Mouse (Mus musculus): Measurements from ENCODE around the gene Bglap.
"Not testable (repeated sequence)": the region's sequence is repeated elsewhere in the genome, so short reads cannot be mapped to it uniquely, and the experiment has no call there.

The Bglap gene

DNA sequence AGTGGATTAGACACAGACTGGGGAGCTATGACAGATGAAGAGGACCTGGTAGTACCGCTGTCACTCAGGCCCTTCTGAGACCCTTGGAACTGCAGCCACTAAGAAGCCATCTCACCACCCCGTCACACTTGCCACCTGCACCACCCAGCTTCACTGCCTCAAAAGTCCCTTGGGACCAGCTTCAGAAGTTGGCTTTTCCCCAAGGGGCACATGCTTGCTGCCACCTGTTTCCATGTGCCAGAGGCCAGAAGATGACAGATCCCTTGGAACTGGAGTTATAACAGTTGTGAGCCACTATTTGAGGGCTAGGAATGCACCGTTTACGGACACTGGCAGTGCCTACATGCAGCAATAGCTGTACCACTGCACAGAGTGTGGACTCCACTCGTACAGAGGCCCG is 11.0 kb upstream of the Bglap start:
- peak; percentile 73 for DNase-seq (ENCODE audit: low read depth, low spot score)

DNA sequence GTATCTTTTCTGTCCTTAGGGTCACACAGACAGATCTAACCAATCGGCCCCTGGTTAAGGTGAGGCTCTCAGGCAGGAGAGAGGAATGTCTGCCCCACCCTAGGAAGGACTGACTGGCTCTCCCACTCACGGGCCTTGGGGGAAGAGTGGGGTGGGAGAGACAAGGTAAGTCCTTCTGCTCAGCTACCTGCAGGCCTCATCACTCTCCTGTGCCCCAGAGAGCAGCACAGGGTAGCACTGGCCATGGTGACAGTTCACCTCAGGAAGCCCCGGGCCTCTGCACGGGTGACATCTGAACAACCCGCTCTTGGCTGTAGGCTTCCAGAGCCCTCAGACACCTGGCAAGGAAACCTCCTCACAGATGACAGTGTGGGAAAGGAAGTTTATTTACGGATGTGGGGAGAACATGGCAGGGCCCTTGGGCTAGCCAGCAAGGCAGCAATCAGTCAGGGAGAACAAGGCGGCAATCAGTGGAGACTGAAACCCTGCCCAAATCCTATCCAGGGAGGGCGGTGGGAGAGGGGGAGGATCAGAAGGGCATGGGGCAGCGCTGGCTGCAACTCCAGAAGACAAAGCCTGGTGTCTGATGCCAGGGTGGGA is 9.6 kb upstream of the Bglap start:
- no peak for DNase-seq (ENCODE audit: low read depth, low spot score)

DNA sequence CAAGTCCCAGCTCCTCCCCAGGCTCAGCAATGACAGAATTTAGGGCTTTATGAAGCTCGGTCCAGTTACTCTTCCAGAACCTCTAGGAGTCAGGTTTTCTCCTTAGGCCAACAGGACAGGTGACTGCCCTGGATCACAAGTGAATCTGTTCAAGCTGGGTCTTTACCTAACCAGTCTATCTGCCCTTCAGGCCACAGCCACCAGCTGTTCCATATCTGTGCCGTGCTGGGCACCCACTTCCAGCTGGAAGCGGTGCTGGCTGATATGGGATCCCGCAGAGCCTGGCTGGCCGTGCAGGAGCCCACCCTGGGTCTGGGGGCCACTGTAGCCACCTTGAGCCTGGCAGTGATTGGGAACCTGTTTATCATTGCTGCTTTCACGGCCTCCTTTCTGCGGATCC is 1.9 kb downstream of the Bglap start:
- DNase-seq (ENCODE audit: low read depth, low spot score) = not testable (repeated sequence)

DNA sequence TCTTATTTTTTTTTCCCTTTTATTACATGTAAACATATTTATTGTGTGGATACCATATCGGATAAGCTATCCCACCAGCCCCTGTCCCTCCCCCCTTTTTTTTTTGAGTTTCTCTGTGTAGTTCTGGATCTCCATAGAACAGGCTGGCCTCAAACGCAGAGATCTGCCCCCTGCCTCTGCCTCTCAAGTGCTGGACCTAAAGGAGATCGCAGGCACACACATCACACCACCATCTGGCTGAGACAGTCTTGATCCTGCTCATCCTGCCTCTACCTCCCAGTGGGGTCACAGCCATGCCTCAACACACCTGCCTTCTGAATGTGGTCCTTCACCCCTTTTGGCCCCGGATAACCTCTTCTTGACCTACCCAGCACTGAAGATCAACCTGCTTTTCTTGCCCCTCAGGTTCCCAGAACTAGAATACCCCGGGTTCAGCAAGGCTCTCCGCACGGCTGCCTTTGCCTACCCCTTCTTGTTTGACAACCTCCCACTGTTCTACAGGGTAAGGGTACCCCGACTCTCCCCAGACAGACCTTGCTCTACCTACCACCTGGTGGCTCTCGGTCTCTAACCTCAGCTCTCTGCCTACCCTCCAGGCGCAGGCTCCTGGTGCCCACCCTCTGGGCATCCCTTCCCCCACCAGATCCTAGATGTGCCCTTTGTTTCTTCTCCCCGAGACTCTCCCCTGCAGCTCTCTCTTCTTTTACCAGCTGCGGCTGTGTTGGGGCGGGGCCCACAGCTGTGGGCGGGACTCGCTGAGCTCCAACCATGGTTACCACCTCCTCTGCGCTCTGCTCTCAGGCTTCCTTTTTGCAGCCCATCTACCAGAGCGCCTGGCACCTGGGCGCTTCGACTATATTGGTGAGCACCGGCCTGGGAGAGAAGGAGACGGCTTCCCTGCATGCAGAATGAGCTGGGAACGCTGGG is 2.6 kb downstream of the Bglap start:
- DNase-seq (ENCODE audit: low read depth, low spot score) = peak; percentile 86

DNA sequence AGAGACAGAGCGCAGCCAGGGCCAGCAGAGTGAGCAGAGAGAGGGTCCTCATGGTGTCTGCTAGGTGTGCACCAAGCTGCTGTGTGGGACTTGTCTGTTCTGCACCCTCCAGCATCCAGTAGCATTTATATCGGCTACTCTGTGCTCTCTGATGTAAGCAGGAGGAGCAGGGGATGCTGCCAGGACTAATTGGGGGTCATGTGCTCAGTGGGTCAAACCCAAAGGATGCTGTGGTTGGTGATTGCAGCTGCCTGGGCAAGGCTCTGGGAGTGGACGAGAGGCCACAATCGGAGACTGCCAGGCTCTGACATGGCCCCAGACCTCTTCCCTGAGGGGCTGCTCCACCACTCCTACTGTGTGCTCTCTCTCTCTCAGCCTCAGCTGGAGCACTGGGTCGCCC is 5.7 kb downstream of the Bglap start, which contains the start of gene Bglap2:
Bglap2 (minus strand) TSS at position 101 of the 400 bp plus-strand sequence.
- not testable (repeated sequence) for DNase-seq (ENCODE audit: low read depth, low spot score)

DNA sequence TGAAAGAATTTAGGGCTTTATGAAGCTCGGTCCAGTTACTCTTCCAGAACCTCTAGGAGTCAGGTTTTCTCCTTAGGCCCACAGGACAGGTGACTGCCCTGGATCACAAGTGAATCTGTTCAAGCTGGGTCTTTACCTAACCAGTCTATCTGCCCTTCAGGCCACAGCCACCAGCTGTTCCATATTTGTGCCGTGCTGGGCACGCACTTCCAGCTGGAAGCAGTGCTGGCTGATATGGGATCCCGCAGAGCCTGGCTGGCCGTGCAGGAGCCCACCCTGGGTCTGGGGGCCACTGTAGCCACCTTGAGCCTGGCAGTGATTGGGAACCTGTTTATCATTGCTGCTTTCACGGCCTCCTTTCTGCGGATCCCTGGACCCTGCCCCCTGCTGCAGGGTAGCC is 7.6 kb downstream of the Bglap start:
- DNase-seq (ENCODE audit: low read depth, low spot score) = not testable (repeated sequence)

DNA sequence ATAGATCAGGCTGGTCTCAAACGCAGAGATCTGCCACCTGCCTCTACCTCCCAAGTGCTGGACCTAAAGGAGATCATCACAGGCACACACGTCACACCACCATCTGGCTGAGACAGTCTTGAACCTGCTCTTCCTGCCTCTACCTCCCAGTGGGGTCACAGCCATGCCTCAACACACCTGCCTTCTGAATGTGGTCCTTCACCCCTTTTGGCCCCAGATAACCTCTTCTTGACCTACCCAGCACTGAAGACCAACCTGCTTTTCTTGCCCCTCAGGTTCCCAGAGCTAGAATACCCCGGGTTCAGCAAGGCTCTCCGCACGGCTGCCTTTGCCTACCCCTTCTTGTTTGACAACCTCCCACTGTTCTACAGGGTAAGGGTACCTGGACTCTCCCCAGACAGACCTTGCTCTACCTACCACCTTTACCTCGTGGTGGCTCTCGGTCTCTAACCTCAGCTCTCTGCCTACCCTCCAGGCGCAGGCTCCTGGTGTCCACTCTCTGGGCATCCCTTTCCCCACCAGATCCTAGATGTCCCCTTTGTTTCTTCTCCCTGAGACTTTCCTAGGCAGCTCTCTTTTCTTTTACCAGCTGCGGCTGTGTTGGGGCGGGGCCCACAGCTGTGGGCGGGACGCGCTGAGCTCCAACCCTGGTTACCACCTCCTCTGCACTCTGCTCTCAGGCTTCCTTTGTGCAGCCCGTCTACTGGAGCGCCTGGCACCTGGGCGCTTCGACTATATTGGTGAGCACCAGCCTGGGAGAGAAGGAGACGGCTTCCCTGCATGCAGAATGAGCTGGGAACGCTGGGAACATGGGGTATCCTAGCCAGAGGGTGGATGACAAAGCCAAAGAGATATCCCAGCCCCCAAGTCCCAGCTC is 8.3 kb downstream of the Bglap start:
- DNase-seq (ENCODE audit: low read depth, low spot score) = peak; percentile 68

DNA sequence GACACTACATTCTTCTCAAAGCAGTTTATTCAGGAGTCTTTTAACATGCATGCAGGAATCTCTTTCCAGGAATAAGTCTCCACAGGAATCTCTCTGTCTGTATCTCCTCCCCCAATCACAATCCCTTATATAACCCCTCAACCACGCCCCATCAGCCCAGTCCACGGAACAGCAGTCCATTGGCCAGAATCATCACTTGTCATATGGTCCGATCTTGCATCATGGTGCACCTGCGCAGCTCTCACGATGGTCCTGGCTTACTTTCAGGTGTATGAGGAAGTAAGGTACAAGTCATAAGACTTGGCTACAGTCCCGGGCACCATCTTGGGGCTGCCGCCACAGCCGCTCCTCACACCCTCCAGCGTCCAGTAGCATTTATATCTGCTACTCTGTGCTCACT is 11.6 kb downstream of the Bglap start, which contains the start of gene Bglap3:
Bglap3 (minus strand) TSS at position 101 of the 400 bp plus-strand sequence.
- peak; percentile 17 for DNase-seq (ENCODE audit: low read depth, low spot score)

DNA sequence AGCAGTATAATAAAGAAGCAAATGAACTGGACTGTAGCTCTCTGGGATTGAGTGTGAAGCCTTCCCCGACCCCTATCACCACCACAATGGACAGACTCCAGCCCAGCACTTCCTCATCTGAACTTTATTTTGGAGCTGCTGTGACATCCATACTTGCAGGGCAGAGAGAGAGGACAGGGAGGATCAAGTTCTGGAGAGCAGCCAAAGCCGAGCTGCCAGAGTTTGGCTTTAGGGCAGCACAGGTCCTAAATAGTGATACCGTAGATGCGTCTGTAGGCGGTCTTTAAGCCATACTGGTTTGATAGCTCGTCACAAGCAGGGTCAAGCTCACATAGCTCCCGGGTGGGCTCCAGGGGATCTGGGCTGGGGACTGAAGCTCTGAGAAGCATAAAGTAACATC is 15.8 kb downstream of the Bglap start:
- not testable (repeated sequence) for DNase-seq (ENCODE audit: low read depth, low spot score)

DNA sequence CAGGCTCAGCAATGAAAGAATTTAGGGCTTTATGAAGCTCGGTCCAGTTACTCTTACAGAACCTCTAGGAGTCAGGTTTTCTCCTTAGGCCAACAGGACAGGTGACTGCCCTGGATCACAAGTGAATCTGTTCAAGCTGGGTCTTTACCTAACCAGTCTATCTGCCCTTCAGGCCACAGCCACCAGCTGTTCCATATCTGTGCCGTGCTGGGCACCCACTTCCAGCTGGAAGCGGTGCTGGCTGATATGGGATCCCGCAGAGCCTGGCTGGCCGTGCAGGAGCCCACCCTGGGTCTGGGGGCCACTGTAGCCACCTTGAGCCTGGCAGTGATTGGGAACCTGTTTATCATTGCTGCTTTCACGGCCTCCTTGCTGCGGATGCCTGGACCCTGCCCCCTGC is 16.7 kb downstream of the Bglap start:
- not testable (repeated sequence) for DNase-seq (ENCODE audit: low read depth, low spot score)

DNA sequence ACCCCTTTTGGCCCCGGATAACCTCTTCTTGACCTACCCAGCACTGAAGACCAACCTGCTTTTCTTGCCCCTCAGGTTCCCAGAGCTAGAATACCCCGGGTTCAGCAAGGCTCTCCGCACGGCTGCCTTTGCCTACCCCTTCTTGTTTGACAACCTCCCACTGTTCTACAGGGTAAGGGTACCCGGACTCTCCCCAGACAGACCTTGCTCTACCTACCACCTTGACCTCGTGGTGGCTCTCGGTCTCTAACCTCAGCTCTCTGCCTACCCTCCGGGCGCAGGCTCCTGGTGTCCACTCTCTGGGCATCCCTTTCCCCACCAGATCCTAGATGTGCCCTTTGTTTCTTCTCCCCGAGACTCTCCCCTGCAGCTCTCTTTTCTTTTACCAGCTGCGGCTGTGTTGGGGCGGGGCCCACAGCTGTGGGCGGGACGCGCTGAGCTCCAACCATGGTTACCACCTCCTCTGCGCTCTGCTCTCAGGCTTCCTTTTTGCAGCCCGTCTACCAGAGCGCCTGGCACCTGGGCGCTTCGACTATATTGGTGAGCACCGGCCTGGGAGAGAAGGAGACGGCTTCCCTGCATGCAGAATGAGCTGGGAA is 17.3 kb downstream of the Bglap start:
- not testable (repeated sequence) for DNase-seq (ENCODE audit: low read depth, low spot score)

DNA sequence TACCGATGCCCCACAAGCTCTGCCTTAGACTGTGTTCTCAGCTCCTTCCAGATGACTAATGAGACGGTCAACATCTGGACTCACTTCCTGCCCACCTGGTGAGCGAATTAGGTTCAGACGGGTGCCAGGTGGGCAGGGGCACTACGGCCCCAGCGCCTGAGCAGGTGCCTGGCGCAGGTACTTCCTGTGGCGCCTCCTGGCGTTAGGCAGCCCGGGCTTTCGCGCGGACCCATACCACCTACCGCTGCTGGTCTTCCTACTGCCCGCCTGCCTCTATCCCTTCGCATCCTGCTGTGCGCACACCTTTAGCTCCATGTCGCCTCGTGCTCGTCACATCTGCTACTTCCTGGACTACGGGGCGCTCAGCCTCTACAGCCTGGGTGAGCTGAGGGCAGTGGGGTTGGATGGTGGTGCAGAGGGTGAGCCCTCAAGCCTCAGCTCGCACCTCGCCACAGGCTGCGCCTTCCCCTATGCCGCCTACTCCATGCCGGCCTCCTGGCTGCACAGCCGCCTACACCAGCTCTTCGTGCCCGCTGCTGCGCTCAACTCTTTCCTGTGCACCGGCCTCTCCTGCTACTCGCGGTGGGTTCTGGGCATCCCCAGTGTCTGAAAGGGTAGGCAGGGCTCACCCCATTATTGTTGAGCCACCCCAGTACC is 18.4 kb downstream of the Bglap start:
- DNase-seq (ENCODE audit: low read depth, low spot score) = no peak

DNA sequence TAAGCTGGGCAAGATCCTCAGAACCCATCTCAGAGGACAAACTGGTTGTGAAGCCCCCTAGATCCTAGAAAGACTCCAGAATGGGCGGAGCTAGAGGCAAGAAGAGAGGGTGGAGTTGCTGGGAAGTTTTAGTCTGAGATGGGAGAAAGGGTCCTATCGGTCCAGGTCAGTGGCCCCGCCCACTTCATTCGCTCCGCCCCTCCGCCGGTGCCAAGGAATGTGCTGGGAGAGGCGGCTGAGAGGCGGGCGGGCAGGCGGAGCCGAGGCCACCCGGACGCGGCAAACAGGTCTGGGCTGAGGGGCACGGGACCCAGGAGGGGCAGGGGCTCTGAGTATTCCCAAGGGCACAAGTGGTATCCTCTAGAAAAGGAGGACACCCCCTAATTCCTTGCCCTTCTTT is 19.9 kb downstream of the Bglap start, which contains the start of gene Paqr6:
Paqr6 (plus strand) TSS at position 248 of the 400 bp plus-strand sequence.
- DNase-seq (ENCODE audit: low read depth, low spot score) = no peak

DNA sequence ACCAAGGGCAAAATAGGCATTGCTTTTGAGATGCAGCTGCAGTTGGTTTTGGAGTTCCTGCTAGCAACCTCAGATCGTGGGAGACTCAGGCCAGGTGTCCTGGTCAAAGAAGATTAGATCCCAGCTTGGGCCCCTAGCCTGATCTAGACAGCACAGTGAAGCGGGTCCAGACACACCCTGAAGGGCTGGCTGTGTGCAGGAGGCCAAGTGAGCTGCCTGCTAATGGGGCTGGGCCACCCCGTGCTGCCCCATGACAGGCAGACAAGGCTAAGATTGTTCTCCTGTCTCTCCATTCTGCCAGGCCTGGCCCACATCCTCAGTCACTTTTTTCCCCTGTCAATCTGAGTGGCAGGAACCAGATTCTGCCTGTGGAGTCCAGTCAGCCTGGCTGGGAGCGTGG is 20.6 kb downstream of the Bglap start:
- DNase-seq (ENCODE audit: low read depth, low spot score) = no peak

DNA sequence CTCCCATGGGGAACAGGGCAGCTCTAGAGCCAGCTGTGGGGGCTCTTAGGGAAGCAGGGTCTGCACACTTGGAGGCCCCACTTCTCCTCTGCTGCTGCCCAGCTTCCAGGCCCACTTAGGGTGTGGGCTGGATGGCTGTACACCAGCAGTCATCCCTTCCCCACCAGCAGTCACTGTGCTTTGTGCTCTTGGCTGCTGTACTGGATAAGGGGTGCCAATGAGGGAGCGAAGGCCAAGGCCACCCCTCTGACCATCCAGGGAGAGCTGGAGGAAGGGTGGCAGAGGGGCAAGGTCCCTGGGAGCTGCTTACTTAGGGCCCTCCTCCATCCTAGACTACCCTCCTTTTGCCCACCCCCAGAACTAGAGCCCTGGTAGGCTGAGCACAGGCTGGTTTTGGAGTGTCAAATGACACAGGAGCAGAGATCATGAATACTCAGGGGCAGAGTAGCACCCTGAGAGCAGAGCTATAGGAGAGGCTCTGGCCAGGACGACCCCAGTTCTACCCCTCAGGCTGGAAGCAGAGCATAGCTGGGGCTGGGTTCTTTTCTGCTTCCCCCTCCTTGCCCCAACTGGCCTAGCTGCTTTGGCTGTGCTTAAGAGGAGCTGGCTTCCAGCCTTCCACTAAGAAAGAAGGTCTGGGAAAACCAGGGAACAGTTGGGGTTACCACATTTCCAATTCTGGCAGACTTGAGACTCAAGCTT is 22.5 kb downstream of the Bglap start:
- no peak for DNase-seq (ENCODE audit: low read depth, low spot score)

DNA sequence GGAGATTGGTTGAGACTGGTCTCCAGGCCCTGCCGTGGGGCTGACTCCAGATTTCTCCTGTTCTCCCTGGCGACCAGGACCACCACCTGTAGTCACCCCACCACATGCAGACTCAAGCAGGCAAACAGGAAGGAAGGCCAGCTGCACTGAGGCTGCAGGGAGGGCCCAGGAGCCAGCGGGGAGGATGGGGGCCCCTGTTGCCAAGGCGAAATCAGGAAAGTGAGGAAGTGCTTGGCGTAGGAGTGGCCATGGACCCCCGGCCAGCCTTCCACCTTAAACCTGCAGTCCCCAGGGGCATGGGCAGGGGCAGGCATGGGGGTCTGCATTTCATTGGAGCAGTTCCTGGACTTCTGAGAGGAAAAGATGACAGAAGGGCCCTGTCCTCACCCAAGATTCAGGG is 23.2 kb downstream of the Bglap start:
- no peak for DNase-seq (ENCODE audit: low read depth, low spot score)

DNA sequence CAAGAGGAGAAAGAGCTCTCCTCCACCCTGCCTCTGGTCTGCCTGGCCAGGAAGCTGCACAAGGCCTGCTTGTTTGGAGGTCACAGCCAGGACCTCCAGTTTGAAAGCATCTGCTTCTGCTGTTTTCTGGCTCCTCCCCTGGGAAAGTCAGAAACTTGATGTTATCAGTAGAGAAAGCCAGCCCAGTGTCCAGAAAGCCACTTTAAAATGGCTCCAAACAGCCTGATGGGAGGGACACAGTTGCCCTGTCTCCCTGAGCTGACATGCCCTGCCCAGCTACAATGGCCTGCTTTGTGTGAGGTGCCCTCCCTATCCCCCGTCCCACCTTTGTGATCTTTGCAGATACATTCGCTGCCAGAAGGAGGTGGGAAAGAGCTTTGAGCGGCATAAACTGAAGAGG is 24.3 kb downstream of the Bglap start:
- DNase-seq (ENCODE audit: low read depth, low spot score) = no peak

DNA sequence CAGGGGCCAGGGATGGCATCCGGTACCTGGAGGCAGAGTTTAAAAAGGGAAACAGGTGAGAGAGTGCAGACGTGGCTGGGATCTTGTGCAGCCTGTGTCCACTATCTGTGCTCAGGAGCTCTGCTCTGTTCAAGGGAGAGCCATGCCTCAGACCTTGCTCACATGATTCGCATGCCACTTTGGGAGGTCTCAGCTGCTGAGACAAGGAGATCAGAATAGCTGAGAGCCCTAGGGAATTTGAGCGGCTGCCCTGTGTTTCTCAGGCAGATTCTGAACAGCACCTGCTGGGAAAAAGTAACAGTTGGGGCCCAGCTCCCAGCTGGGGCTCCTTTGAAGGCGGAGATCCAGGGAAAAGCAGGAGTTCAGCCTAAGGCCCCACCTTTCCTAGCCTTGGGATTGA is 24.7 kb downstream of the Bglap start:
- DNase-seq (ENCODE audit: low read depth, low spot score) = no peak

DNA sequence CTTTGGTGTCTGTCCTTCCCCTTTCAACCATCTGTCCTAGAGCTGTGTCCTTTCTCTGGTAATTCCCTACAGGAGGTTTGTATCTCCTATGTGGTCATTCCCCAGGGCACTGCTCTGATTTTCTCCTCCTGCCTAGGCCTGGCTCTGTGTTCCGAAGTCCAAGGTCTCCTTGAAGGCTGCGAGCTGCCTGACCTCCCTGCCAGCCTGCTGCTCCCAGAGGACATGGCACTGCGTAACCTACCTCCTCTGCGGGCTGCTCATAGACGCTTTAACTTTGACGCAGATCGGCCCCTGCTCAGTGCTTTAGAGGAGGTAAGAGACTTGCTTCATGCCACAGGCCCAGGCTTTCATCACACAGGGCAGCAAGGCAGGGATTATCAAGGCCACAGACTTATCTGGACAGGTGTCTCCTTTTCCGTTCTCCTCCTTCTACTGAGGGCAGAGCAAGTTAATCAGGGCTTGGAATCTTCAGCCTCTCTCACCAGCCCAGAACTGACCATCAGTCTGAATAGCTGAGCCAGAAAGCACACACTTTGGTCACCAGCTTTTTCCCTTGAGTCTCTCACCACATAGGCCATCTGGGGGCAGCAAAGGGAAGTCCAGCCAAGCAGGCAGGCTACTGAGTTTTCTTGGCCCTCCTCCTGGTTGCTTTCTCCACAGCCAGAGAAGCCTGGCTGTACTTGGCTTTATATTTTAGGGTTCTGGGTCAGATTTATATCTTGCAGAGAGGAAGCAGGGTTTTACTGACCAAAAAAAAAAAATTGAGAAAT is 29.7 kb downstream of the Bglap start:
- no peak for DNase-seq (ENCODE audit: low read depth, low spot score)
